Mouse (Mus musculus): ENCODE measurements at regions not wholly inside any gene's neighbourhood (a gene's known extent, or its start where the extent isn't known, plus 50 kb on each side); places are given as distances from the start of the nearest gene placed in this dataset.
A peak's percentile ranks its signal among the peaks of the same experiment; 100 is the strongest.

GRCm38 (mm10) chr13:44019304-44019583 is 234.7 kb downstream of the Cd83 start:
- intact Hi-C loops (cut with DNase I), result no loop called here
- no peak for DNase-seq (ENCODE audit: low spot score in 2 of 2)

GRCm38 (mm10) chr13:44020851-44021250 is 236.3 kb downstream of the Cd83 start:
- DNase-seq (ENCODE audit: low spot score in 2 of 2), result no peak
- intact Hi-C loops (cut with DNase I), result no loop called here

- DNase-seq (ENCODE audit: low spot score in 2 of 2), result no peak
- intact Hi-C loops (cut with DNase I), result no loop called here
Observed at GRCm38 (mm10) chr13:44022106-44022505, 237.5 kb downstream of the Cd83 start.

- no peak for DNase-seq (ENCODE audit: low spot score in 2 of 2)
- intact Hi-C loops (cut with DNase I), result no loop called here
Observed at GRCm38 (mm10) chr13:44024612-44025011, 240.0 kb downstream of the Cd83 start.

- no peak for DNase-seq (ENCODE audit: low spot score in 2 of 2)
Observed at GRCm38 (mm10) chr13:44026321-44027255, 242.0 kb downstream of the Cd83 start.

GRCm38 (mm10) chr13:44028081-44028480 is 243.5 kb downstream of the Cd83 start:
- DNase-seq (ENCODE audit: low spot score in 2 of 2), result no peak
- intact Hi-C loops (cut with DNase I), result no loop called here

More at GRCm38 (mm10) chr13:44026321-44027255, 242.0 kb downstream of the Cd83 start:
- intact Hi-C loops (cut with DNase I), result no loop called here

GRCm38 (mm10) chr13:44030590-44030989 is 246.0 kb downstream of the Cd83 start:
- intact Hi-C loops (cut with DNase I), result no loop called here
- DNase-seq (ENCODE audit: low spot score in 2 of 2), result peak in 1 of 2 experiments; percentile 24

GRCm38 (mm10) chr13:44037774-44038294 is 253.3 kb downstream of the Cd83 start:
- no peak for DNase-seq (ENCODE audit: low spot score in 2 of 2)
- intact Hi-C loops (cut with DNase I), result no loop called here

GRCm38 (mm10) chr13:44038322-44038721 is 253.7 kb downstream of the Cd83 start:
- intact Hi-C loops (cut with DNase I), result no loop called here
- no peak for DNase-seq (ENCODE audit: low spot score in 2 of 2)

GRCm38 (mm10) chr13:44040640-44041039 is 256.1 kb downstream of the Cd83 start:
- DNase-seq (ENCODE audit: low spot score in 2 of 2), result no peak
- intact Hi-C loops (cut with DNase I), result no loop called here

- intact Hi-C loops (cut with DNase I), result no loop called here
- DNase-seq (ENCODE audit: low spot score in 2 of 2), result no peak
Observed at GRCm38 (mm10) chr13:44042730-44043493, 258.3 kb downstream of the Cd83 start.

- DNase-seq (ENCODE audit: low spot score in 2 of 2), result no peak
- intact Hi-C loops (cut with DNase I), result no loop called here
Observed at GRCm38 (mm10) chr13:44043494-44043885, 258.9 kb downstream of the Cd83 start.

- DNase-seq (ENCODE audit: low spot score in 2 of 2), result no peak
- intact Hi-C loops (cut with DNase I), result no loop called here
Observed at GRCm38 (mm10) chr13:44044546-44045216, 260.1 kb downstream of the Cd83 start.

- no peak for DNase-seq (ENCODE audit: low spot score in 2 of 2)
- intact Hi-C loops (cut with DNase I), result no loop called here
Observed at GRCm38 (mm10) chr13:44046436-44046835, 261.9 kb downstream of the Cd83 start.

GRCm38 (mm10) chr13:44054157-44054556 is 269.6 kb downstream of the Cd83 start:
- no peak for DNase-seq (ENCODE audit: low spot score in 2 of 2)
- intact Hi-C loops (cut with DNase I), result no loop called here

- intact Hi-C loops (cut with DNase I), result no loop called here
- peak in 1 of 2 experiments; percentile 16 for DNase-seq (ENCODE audit: low spot score in 2 of 2)
Observed at GRCm38 (mm10) chr13:44055573-44056491, 271.3 kb downstream of the Cd83 start.

GRCm38 (mm10) chr13:44056716-44057115 is 272.1 kb downstream of the Cd83 start:
- intact Hi-C loops (cut with DNase I), result no loop called here
- no peak for DNase-seq (ENCODE audit: low spot score in 2 of 2)

GRCm38 (mm10) chr13:44057542-44057941 is 273.0 kb downstream of the Cd83 start:
- DNase-seq (ENCODE audit: low spot score in 2 of 2), result no peak
- intact Hi-C loops (cut with DNase I), result no loop called here

GRCm38 (mm10) chr13:44058277-44058676 is 273.7 kb downstream of the Cd83 start:
- DNase-seq (ENCODE audit: low spot score in 2 of 2), result no peak
- intact Hi-C loops (cut with DNase I), result no loop called here
